Mouse (Mus musculus) myocyte (in vitro differentiated cells): ENCODE results near the gene Pimreg. TPM values are rescaled to one million over a fixed set of nuclear protein-coding genes. Genes with fewer than 3 reads are reported as not detected.

Source experiments
- H3K27me3 ChIP-seq: one replicate; pipeline ENCODE4 v1.6.1; 2011; ENCODE audit not compliant: control insufficient read depth, insufficient read depth, insufficient read length
- H3K36me3 ChIP-seq: one replicate; pipeline ENCODE4 v1.6.1; 2011; ENCODE audit not compliant: control insufficient read depth, insufficient read depth
- H3K4me2 ChIP-seq: one replicate; pipeline ENCODE4 v1.6.1; 2011; ENCODE audit warnings: low read depth, control low read depth
- H3K4me3 ChIP-seq: one replicate; pipeline ENCODE4 v1.5.1; 2011; ENCODE audit warnings: mild to moderate bottlenecking, control low read depth, moderate library complexity
- H3K79me2 ChIP-seq: one replicate; pipeline ENCODE4 v1.6.1; 2011; ENCODE audit not compliant: control insufficient read depth, insufficient read depth
- H3ac ChIP-seq: one replicate; pipeline ENCODE4 v1.6.1; 2011; ENCODE audit not compliant: control insufficient read depth, insufficient read length
- CEBPB ChIP-seq: IDR thresholded peaks from 2 replicates; pipeline ENCODE4 v1.6.1; 2011; ENCODE audit warnings: mild to moderate bottlenecking, moderate library complexity; ENCODE audit not compliant: poor library complexity, insufficient read depth, severe bottlenecking
- E2F4 ChIP-seq: IDR thresholded peaks from one replicate; pipeline ENCODE4 v1.6.1; 2011; ENCODE audit warnings: mild to moderate bottlenecking, control low read depth, moderate library complexity; ENCODE audit not compliant: insufficient read depth
- MAX ChIP-seq: IDR thresholded peaks from one replicate; pipeline ENCODE4 v1.6.1; 2011; ENCODE audit warnings: low read depth, mild to moderate bottlenecking, control low read depth
- MYOD1 ChIP-seq, 3 experiments: IDR thresholded peaks; one replicate each; pipeline ENCODE4 v1.6.1; 2011; ENCODE audit warnings: control low read depth in 2 of 3, low read depth in 2 of 3, mild to moderate bottlenecking in 2 of 3, moderate library complexity in 1 of 3; ENCODE audit not compliant: insufficient read length in 2 of 3, control insufficient read depth in 1 of 3
- MYOG ChIP-seq, 3 experiments: IDR thresholded peaks; one replicate each; pipeline ENCODE4 v1.6.1; 2011; ENCODE audit warnings: control low read depth in 2 of 3, low read depth in 2 of 3, mild to moderate bottlenecking in 2 of 3; ENCODE audit not compliant: insufficient read length in 2 of 3, control insufficient read depth in 1 of 3, insufficient read depth in 1 of 3
- POLR2A ChIP-seq: IDR thresholded peaks from one replicate; pipeline ENCODE4 v1.6.1; 2011; ENCODE audit warnings: low read depth, mild to moderate bottlenecking, control low read depth, moderate library complexity; ENCODE audit not compliant: insufficient read length
- POLR2AphosphoS2 ChIP-seq: IDR thresholded peaks from one replicate; pipeline ENCODE4 v1.6.1; 2011; ENCODE audit warnings: low read depth, control low read depth; ENCODE audit not compliant: insufficient read length
- REST ChIP-seq: IDR thresholded peaks from one replicate; pipeline ENCODE4 v1.6.1; 2011; ENCODE audit warnings: mild to moderate bottlenecking, control low read depth, moderate library complexity; ENCODE audit not compliant: insufficient read depth, insufficient read length
- SRF ChIP-seq: IDR thresholded peaks from one replicate; pipeline ENCODE4 v1.6.1; 2011; ENCODE audit warnings: low read depth; ENCODE audit not compliant: control insufficient read depth, insufficient read length
- TCF12 ChIP-seq: IDR thresholded peaks from one replicate; pipeline ENCODE4 v1.6.1; 2011; ENCODE audit warnings: mild to moderate bottlenecking, control low read depth; ENCODE audit not compliant: poor library complexity, insufficient read depth, severe bottlenecking
- TCF3 ChIP-seq: IDR thresholded peaks from one replicate; pipeline ENCODE4 v1.6.1; 2011; ENCODE audit warnings: low read depth, control low read depth; ENCODE audit not compliant: insufficient read length
- USF1 ChIP-seq: IDR thresholded peaks from one replicate; pipeline ENCODE4 v1.6.1; 2011; ENCODE audit warnings: low read depth, mild to moderate bottlenecking, control low read depth, moderate library complexity
- polyA plus RNA-seq: library from polyadenylated mRNA; unstranded; fragments of >200 nt; fragmentation: generic; extraction: Trizol; gene quantifications from one replicate; pipeline ENCODE4 v1.2.1, GENCODE M21; 2012; ENCODE audit warnings: missing spikeins

Pimreg gene
- polyA plus RNA-seq, result 77.9 TPM

DNA sequence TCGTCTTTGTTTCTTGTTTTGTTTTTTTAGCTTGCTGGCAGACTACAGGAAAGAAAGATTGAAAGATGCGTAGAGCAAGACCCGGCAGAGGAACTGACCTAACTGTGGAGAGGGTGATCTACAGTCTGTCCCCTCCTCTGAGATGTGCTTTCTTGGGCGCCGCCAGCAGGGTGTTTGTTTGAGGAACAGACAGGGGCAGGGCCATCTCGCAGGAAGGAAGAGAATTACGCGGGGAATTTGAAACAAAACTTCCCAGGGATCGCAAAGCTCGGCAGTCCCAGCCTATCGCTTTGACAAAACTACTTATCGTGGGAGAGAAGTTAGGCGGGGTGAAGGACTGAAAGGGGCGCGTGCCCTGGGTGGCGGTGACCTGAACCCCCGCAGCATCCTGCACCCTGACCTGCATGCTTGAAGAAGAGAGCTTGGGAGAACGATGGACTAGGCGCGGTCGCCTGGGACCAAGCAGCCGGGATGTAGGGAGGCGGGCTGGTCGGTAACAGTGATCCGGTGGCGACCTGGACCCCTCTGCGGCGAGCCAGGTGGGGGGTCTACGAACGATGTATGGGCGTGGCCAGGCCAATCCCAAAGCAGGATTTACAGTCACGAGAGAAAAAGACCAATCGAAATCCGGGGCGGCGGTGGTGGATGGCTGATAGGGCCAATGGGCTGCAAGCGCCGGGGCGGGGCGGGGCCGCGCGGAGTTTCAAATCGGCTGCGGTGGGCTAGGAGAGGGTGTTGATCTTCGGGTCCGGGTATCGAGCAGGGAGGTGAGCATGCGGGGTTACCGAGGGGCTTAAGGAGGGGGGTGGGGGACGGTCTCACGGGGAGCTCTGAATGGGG lies at the start of gene Pimreg:
Gene Pimreg, plus strand, starts transcription at position 265 of the 840 bp plus-strand sequence.
- Histone ChIP-seq H3K27me3 (no peaks in the 10 kb centered on the region), H3ac (peak within 1 kb of the TSS; percentile 34), H3K4me3 (peak within 1 kb of the TSS; percentile 91), H3K36me3 (peaks cover 13% of the 10 kb centered on the region), H3K4me2 (peak within 1 kb of the TSS; percentile 89), H3K79me2 (peaks cover 26% of the 10 kb centered on the region)
- TF ChIP-seq SRF (peak; percentile 52), POLR2AphosphoS2 (peak; percentile 48), USF1 (peak; percentile 45), POLR2A (peak; percentile 45), REST (no peak), E2F4 (peak; percentile 97), TCF3 (no peak)

DNA sequence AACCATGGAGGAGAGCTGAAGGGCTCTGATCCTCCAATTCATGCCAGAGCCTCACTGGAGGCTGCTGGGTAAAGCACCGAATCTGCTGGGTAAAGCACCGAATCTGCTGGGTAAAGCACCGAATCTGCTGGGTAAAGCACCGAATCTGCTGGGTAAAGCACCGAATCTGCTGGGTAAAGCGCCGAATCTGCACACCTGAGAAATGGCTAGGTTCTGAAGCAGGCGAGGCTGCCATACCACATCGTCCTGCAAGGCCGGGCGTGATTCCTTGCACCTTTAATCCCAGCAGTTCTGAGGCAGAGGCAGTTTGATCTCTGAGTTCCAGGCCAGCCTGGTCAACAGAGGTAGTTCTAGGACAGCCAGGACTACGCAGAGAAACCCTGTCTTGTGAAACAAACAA lies 49.4 kb upstream of the Pimreg start:
- H3ac ChIP-seq, result no peak overlapping the region
- H3K4me3 ChIP-seq, result no peak overlapping the region
- TF ChIP-seq USF1 (no peak), TCF12 (no peak), TCF3 (no peak), MYOD1 (IDR thresholded peaks at IDR 0.05; ENCODE audit: control insufficient read depth in 1 of 3, insufficient read length in 2 of 3, low read depth in 2 of 3) (no peak), CEBPB (no peak), MAX (no peak), POLR2AphosphoS2 (no peak), REST (no peak), SRF (no peak), MYOG (IDR thresholded peaks at IDR 0.05; ENCODE audit: control insufficient read depth in 1 of 3, insufficient read depth in 1 of 3, insufficient read length in 2 of 3, low read depth in 2 of 3) (no peak), E2F4 (no peak), POLR2A (no peak)
- no peaks in the 10 kb centered on the region for H3K36me3 ChIP-seq
- H3K4me2 ChIP-seq, result no peak overlapping the region
- no peaks in the 10 kb centered on the region for H3K79me2 ChIP-seq
- H3K27me3 ChIP-seq, result no peaks in the 10 kb centered on the region

DNA sequence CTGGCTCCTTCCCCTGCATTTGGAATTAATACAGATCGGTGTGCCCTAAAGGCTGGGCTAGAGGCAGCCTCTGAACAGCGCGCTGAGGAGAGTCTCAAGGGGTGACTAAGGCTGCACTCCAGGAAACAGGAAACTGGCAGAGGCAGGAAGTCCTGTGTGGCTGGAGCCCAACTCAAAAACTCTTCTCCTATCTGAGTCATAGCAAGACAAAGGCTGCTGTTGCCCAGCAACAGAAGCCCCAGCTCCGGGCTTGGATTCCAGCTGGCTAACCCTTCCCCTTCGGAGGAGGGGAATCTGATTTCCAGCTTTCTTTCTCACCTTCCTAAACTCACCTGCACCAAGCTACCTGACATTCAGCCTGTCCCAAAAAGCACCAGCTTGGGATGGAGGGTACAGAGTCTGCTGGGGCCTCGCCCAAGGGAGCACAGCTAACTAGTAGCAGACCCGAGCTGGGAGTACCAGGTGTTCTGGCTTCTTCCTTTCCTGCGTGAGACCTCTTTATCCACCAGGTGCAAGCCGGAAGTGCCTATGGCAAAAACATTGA lies 45.8 kb upstream of the Pimreg start:
- Histone ChIP-seq H3K79me2 (no peaks in the 10 kb centered on the region), H3K4me2 (peak overlapping the region; percentile 72), H3ac (no peak overlapping the region), H3K36me3 (no peaks in the 10 kb centered on the region), H3K27me3 (no peaks in the 10 kb centered on the region), H3K4me3 (no peak overlapping the region)
- TF ChIP-seq CEBPB (no peak), POLR2AphosphoS2 (no peak), E2F4 (no peak), TCF3 (no peak), TCF12 (no peak), MYOG (IDR thresholded peaks at IDR 0.05; ENCODE audit: control insufficient read depth in 1 of 3, insufficient read depth in 1 of 3, insufficient read length in 2 of 3, low read depth in 2 of 3) (no peak), SRF (no peak), MYOD1 (IDR thresholded peaks at IDR 0.05; ENCODE audit: control insufficient read depth in 1 of 3, insufficient read length in 2 of 3, low read depth in 2 of 3) (no peak), POLR2A (no peak), REST (no peak), MAX (no peak), USF1 (no peak)

DNA sequence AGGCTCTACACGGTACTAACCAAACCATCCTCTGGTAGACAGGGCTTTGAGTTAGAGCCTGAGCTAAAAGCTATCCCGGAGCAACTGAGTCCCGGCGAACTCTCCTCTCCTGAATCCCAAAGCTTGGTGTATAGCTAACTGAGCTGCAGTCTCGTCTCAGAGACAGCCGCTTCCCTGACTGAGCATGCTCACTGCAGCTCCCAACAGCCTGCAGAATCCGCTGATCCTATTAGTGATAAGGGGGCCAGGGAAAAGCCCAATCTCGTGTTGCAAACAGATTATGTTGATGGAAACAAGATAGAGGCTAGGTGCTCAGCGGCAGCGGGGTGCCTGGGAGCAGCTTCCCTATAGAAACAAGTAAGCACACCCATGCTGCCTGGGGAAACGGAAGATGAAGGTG lies 45.0 kb upstream of the Pimreg start:
- no peaks in the 10 kb centered on the region for H3K27me3 ChIP-seq
- H3K4me3 ChIP-seq, result no peak overlapping the region
- no peaks in the 10 kb centered on the region for H3K79me2 ChIP-seq
- TF ChIP-seq CEBPB, result no peak
- no peak for TF ChIP-seq POLR2AphosphoS2
- no peak overlapping the region for H3ac ChIP-seq
- no peaks in the 10 kb centered on the region for H3K36me3 ChIP-seq
- no peak overlapping the region for H3K4me2 ChIP-seq

DNA sequence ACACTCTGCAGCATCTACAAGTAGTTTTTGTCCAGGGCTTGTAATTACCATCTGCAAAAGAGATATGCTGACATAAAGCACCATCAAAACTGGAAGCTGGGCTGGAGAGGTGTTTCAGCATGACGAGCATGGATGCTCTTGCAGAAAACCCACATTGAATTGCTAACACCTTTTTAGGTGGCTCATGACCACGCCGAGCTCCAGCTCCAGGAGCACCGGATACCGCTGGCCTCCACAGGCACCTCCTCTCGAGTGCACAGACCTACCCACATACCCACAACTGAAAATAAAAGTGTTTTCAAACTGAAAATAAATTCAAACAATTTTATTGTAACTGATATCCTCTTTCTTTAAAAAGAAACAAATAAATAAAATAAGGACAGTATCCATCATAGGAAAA lies 41.6 kb upstream of the Pimreg start:
- Histone ChIP-seq H3K79me2 (no peaks in the 10 kb centered on the region), H3K4me3 (no peak overlapping the region), H3K36me3 (no peaks in the 10 kb centered on the region), H3K4me2 (no peak overlapping the region), H3K27me3 (no peaks in the 10 kb centered on the region), H3ac (no peak overlapping the region)
- TF ChIP-seq SRF (no peak), TCF3 (no peak), TCF12 (no peak), USF1 (no peak), MYOG (IDR thresholded peaks at IDR 0.05; ENCODE audit: control insufficient read depth in 1 of 3, insufficient read depth in 1 of 3, insufficient read length in 2 of 3, low read depth in 2 of 3) (no peak), REST (no peak), E2F4 (no peak), CEBPB (no peak), MAX (no peak), POLR2AphosphoS2 (no peak), POLR2A (no peak), MYOD1 (IDR thresholded peaks at IDR 0.05; ENCODE audit: control insufficient read depth in 1 of 3, insufficient read length in 2 of 3, low read depth in 2 of 3) (no peak)
